Mouse (Mus musculus): Measurements from ENCODE around the gene Rbbp7. TPM values are rescaled to one million over a fixed set of nuclear protein-coding genes. Genes with fewer than 3 reads are reported as not detected.

Rbbp7 gene
- total RNA-seq, 1 experiment = 276 TPM

DNA sequence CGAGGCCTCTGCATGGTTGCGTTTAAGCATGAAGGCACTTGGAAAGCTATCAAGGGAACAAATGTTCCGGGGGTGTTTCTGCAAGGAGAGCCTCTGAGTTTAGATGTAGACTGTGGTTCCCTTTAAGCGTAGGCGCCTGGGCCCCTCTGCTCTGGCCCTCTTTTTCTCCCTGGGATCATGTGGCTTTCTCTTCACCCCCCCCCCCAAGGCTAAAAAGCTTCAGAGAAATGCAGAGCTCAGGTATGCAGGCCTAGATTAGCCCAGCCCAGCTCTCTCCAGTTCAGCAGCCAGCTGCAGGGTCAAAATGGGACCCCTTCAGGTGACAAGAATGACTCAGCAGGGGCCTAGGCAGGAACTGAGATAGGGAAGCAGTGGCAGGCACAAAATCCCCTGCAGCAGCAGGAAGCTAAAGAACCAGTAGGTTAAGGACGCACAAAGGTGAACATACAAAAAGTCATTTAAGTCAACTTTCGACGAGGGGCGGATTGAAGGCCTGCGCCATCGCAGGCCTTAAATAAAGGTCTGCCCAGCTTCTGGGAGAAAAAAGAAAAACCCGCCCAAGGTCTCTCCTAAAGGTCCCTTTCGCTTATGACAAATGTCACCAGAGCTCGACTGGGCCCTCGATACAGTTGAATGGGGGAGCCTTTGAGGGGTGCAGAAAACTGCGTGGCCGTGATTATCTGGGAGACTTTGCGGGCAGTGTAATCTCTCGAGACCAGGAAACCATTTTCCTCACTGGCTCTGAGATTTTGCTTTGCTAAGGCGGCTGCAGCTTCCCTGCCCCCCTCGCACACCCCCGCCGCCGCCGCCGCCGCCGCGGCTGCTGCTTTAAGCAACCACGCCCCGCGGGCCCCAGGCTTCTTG, 719 bp upstream of the Rbbp7 start:
- Histone ChIP-seq H3K36me3 (ENCODE audit: control insufficient read depth, insufficient read depth, low read length, poor library complexity, severe bottlenecking) (peaks cover 8% of the 10 kb centered on the region; the same call in 1 of the 2 replicates), H3K27ac (ENCODE audit: insufficient read depth, low read depth, low read length, poor library complexity, severe bottlenecking) (peak overlapping the region; percentile 89), H3K9me3 (ENCODE audit: control insufficient read depth, insufficient read depth, low read depth, low read length) (no peaks in the 10 kb centered on the region), H3K9ac (ENCODE audit: insufficient read depth, low read depth, low read length, poor library complexity, severe bottlenecking) (peak overlapping the region; percentile 52), H3K4me3 (ENCODE audit: insufficient read depth in 1 of 2, low read depth in 1 of 2, low read length in 2 of 2, poor library complexity in 1 of 2, severe bottlenecking in 1 of 2) (peak overlapping the region; percentile 57 to 59), H3K4me1 (ENCODE audit: control insufficient read depth in 2 of 2, insufficient read depth in 2 of 2, low read length in 2 of 2, poor library complexity in 1 of 2) (peaks cover 2 to 4% of the 10 kb centered on the region in 2 experiments; a peak in 3 of 4 replicates)
- TF ChIP-seq HCFC1 (IDR thresholded peaks at IDR 0.05; ENCODE audit: borderline replicate concordance, insufficient read depth, low read length) = no peak
- peak; percentile 78 for TF ChIP-seq MAFK (IDR thresholded peaks at IDR 0.05; ENCODE audit: insufficient read depth, low read depth, low read length)
- in situ Hi-C loops (cut with MboI; ENCODE audit: low sequenced_read_pairs in 2 of 2, unreplicated experiment in 2 of 2) = no loop called here
- no peak for DNase-seq (ENCODE audit: low read depth, low spot score)

DNA sequence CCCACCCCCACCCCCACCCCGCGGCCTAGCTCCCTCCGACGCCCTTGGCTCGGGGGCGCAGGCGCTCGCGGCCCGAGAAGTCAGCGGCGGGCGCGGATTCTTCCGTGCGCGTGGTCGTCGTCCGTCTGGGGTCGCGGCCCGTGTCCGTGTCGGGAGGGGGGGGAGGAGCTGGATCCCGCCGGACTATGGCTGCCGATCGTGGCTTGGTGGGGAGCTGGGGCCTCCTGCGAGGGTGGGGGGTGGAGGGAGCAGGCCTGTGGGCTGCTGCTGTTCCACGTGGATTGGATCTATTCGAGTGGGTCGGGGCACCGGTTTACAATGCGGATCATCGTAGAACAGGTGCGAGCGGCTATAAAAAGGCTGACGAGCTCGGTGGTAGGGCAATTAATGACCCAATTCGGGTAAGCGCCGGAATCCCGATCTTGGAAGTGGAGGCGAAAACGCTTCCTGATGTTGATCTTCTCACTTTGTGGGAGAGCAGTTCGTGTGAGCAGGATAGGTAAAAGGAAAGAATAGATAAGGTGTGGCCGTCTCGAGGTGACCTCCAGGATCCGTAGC, 835 bp downstream of the Rbbp7 start:
- H3K27ac ChIP-seq (ENCODE audit: insufficient read depth, low read depth, low read length, poor library complexity, severe bottlenecking) = peak overlapping the region; percentile 97
- TF ChIP-seq CHD2 (IDR thresholded peaks at IDR 0.05; ENCODE audit: low read depth, low read length) = no peak
- TF ChIP-seq ZC3H11A (IDR thresholded peaks at IDR 0.05; ENCODE audit: borderline replicate concordance, low read depth, low read length) = no peak
- TF ChIP-seq ZNF384 (IDR thresholded peaks at IDR 0.05; ENCODE audit: low read depth, low read length) = no peak
- no peak for TF ChIP-seq MAFK (IDR thresholded peaks at IDR 0.05; ENCODE audit: insufficient read depth, low read depth, low read length)
- no peak for TF ChIP-seq HCFC1 (IDR thresholded peaks at IDR 0.05; ENCODE audit: borderline replicate concordance, insufficient read depth, low read length)
- no peak for DNase-seq (ENCODE audit: low read depth, low spot score)
- H3K4me3 ChIP-seq (ENCODE audit: insufficient read depth in 1 of 2, low read depth in 1 of 2, low read length in 2 of 2, poor library complexity in 1 of 2, severe bottlenecking in 1 of 2) = peak overlapping the region; percentile 84 to 86
- H3K4me1 ChIP-seq (ENCODE audit: control insufficient read depth in 2 of 2, insufficient read depth in 2 of 2, low read length in 2 of 2, poor library complexity in 1 of 2) = peaks cover 2 to 4% of the 10 kb centered on the region in 2 experiments; a peak in 3 of 4 replicates
- H3K36me3 ChIP-seq (ENCODE audit: control insufficient read depth, insufficient read depth, low read length, poor library complexity, severe bottlenecking) = peaks cover 8% of the 10 kb centered on the region; the same call in 1 of the 2 replicates
- in situ Hi-C loops (cut with MboI; ENCODE audit: low sequenced_read_pairs in 2 of 2, unreplicated experiment in 2 of 2) = no loop called here
- H3K9me3 ChIP-seq (ENCODE audit: control insufficient read depth, insufficient read depth, low read depth, low read length) = no peaks in the 10 kb centered on the region
- peak overlapping the region; percentile 94 for H3K9ac ChIP-seq (ENCODE audit: insufficient read depth, low read depth, low read length, poor library complexity, severe bottlenecking)

DNA sequence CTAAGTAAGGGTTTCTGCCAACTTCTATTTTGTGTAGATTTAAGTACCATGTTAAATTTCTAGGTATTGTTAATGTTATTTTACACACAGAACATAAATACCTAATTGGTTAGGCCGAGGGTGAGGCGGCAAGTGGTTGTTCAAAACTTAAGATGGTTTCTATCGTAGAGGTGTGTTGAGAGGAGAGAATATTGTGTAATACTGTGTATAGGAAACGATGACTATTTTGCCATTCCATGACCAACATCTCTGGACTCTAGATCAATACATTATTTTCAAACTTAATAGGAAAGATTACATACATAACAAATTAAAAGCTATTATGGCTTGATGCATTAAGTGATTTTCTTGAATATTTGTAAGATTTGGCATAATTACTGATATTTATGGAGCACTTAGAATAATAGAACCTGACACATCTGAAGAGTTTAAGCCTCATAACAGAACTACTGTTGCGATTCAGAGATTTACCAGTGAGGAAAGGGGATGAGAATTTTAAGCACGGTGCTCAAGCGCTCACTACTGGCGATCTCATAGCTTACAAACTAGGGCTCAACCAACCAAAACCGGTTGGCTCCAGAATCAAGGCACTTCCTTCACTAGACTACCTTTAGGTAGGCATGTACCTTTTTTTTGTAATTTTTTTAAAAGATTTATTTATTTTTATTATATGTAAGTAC, 1.7 kb downstream of the Rbbp7 start:
- peak overlapping the region; percentile 94; the same call in 1 of the 2 replicates for H3K9ac ChIP-seq (ENCODE audit: insufficient read depth, low read depth, low read length, poor library complexity, severe bottlenecking)
- peaks cover under 1 to 2% of the 10 kb centered on the region in 2 experiments; a peak in 2 of 4 replicates for H3K4me1 ChIP-seq (ENCODE audit: control insufficient read depth in 2 of 2, insufficient read depth in 2 of 2, low read length in 2 of 2, poor library complexity in 1 of 2)
- H3K4me3 ChIP-seq (ENCODE audit: insufficient read depth in 1 of 2, low read depth in 1 of 2, low read length in 2 of 2, poor library complexity in 1 of 2, severe bottlenecking in 1 of 2) = peak overlapping the region; percentile 84 to 86
- DNase-seq (ENCODE audit: low read depth, low spot score) = no peak
- TF ChIP-seq HCFC1 (IDR thresholded peaks at IDR 0.05; ENCODE audit: borderline replicate concordance, insufficient read depth, low read length) = no peak
- no peak for TF ChIP-seq ZC3H11A (IDR thresholded peaks at IDR 0.05; ENCODE audit: borderline replicate concordance, low read depth, low read length)
- TF ChIP-seq CHD2 (IDR thresholded peaks at IDR 0.05; ENCODE audit: low read depth, low read length) = no peak
- TF ChIP-seq MAFK (IDR thresholded peaks at IDR 0.05; ENCODE audit: insufficient read depth, low read depth, low read length) = no peak
- no peak for TF ChIP-seq ZNF384 (IDR thresholded peaks at IDR 0.05; ENCODE audit: low read depth, low read length)
- in situ Hi-C loops (cut with MboI; ENCODE audit: low sequenced_read_pairs in 2 of 2, unreplicated experiment in 2 of 2) = no loop called here
- no peaks in the 10 kb centered on the region for H3K9me3 ChIP-seq (ENCODE audit: control insufficient read depth, insufficient read depth, low read depth, low read length)
- H3K36me3 ChIP-seq (ENCODE audit: control insufficient read depth, insufficient read depth, low read length, poor library complexity, severe bottlenecking) = peaks cover 8% of the 10 kb centered on the region; the same call in 1 of the 2 replicates
- no peak overlapping the region; the same call in 1 of the 2 replicates for H3K27ac ChIP-seq (ENCODE audit: insufficient read depth, low read depth, low read length, poor library complexity, severe bottlenecking)

DNA sequence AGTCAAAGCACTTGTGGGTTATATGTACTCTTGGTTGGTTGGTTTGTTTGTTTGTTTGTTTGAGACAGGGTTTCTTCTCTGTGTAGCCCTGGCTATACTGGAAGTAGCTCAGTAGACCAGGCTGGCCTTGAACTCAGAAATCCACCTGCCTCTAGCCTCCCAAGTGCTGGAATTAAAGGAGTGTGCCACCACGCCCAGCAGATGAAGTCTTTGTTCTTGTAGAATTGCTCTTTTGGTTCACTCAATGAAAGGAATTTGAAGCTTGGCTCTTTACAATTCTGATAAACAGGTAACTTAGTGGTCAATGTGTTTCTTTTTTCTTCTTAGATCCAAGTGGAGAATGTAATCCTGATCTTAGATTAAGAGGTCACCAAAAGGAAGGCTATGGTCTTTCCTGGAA, 10.5 kb downstream of the Rbbp7 start:
- Histone ChIP-seq H3K9me3 (ENCODE audit: control insufficient read depth, insufficient read depth, low read depth, low read length) (no peaks in the 10 kb centered on the region), H3K4me1 (ENCODE audit: control insufficient read depth in 2 of 2, insufficient read depth in 2 of 2, low read length in 2 of 2, poor library complexity in 1 of 2) (0 out of 4 replicates have a peak, but pooled peaks cover 0 to 2% of the 10 kb centered on the region in 2 experiments), H3K4me3 (ENCODE audit: insufficient read depth in 1 of 2, low read depth in 1 of 2, low read length in 2 of 2, poor library complexity in 1 of 2, severe bottlenecking in 1 of 2) (no peak overlapping the region), H3K27ac (ENCODE audit: insufficient read depth, low read depth, low read length, poor library complexity, severe bottlenecking) (no peak overlapping the region), H3K36me3 (ENCODE audit: control insufficient read depth, insufficient read depth, low read length, poor library complexity, severe bottlenecking) (peaks cover 16% of the 10 kb centered on the region; the same call in 1 of the 2 replicates), H3K9ac (ENCODE audit: insufficient read depth, low read depth, low read length, poor library complexity, severe bottlenecking) (no peak overlapping the region)
- no peak for DNase-seq (ENCODE audit: low read depth, low spot score)
- in situ Hi-C loops (cut with MboI; ENCODE audit: low sequenced_read_pairs in 2 of 2, unreplicated experiment in 2 of 2) = no loop called here
- TF ChIP-seq HCFC1 (IDR thresholded peaks at IDR 0.05; ENCODE audit: borderline replicate concordance, insufficient read depth, low read length) = no peak
- no peak for TF ChIP-seq CHD2 (IDR thresholded peaks at IDR 0.05; ENCODE audit: low read depth, low read length)
- TF ChIP-seq ZNF384 (IDR thresholded peaks at IDR 0.05; ENCODE audit: low read depth, low read length) = no peak
- TF ChIP-seq MAFK (IDR thresholded peaks at IDR 0.05; ENCODE audit: insufficient read depth, low read depth, low read length) = no peak
- TF ChIP-seq ZC3H11A (IDR thresholded peaks at IDR 0.05; ENCODE audit: borderline replicate concordance, low read depth, low read length) = no peak

Measured in ES-E14 (cell line).